Mouse (Mus musculus) MEL (cell line): ENCODE results near the gene Hist3h2a. TPM values are rescaled to one million over a fixed set of nuclear protein-coding genes. Genes with fewer than 3 reads are reported as not detected.

Experiments used
- DNase-seq: peaks from one replicate; pipeline ENCODE4 v3.0.0; 2011; ENCODE audit warnings: low read depth, low spot score
- H3K27ac ChIP-seq: 2 replicates; pipeline ENCODE4 v1.5.1; 2012; ENCODE audit warnings: low read depth, mild to moderate bottlenecking, control low read depth, low read length, moderate library complexity; ENCODE audit not compliant: control insufficient read depth
- H3K27me3 ChIP-seq, 2 experiments: fragments of 150-350 bp in 1 of 2; sonication (generic) in 1 of 2; 2 replicates each; pipeline ENCODE4 v1.6.1; 2012; ENCODE audit warnings: low read length in 2 of 2, mild to moderate bottlenecking in 2 of 2, improper control_type of control experiment in 1 of 2, moderate library complexity in 1 of 2; ENCODE audit not compliant: insufficient read depth in 2 of 2, control insufficient read depth in 1 of 2
- H3K36me3 ChIP-seq, 2 experiments: 2 replicates each; pipeline ENCODE4 v1.6.1; 2012 to 2014; ENCODE audit warnings: low read length in 2 of 2, improper control_type of control experiment in 1 of 2, inconsistent platforms in 1 of 2, mild to moderate bottlenecking in 1 of 2; ENCODE audit not compliant: insufficient read depth in 2 of 2, control insufficient read depth in 1 of 2
- H3K4me1 ChIP-seq, 2 experiments: fragments of 150-350 bp in 1 of 2; sonication (generic) in 1 of 2; 2 replicates each; pipeline ENCODE4 v1.6.1; 2012; ENCODE audit warnings: low read length in 2 of 2, improper control_type of control experiment in 1 of 2, mild to moderate bottlenecking in 1 of 2; ENCODE audit not compliant: insufficient read depth in 2 of 2, control insufficient read depth in 1 of 2
- H3K4me3 ChIP-seq, 2 experiments: fragments of 150-350 bp in 1 of 2; sonication (generic) in 1 of 2; 2 replicates each; pipeline ENCODE4 v1.5.1; 2012; ENCODE audit warnings: low read depth in 2 of 2, low read length in 2 of 2, mild to moderate bottlenecking in 2 of 2, moderate library complexity in 2 of 2, control low read depth in 1 of 2, improper control_type of control experiment in 1 of 2; ENCODE audit not compliant: control insufficient read depth in 1 of 2, insufficient read depth in 1 of 2
- H3K79me2 ChIP-seq: 2 replicates; pipeline ENCODE4 v1.6.1; 2012; ENCODE audit warnings: mild to moderate bottlenecking, low read length, moderate library complexity; ENCODE audit not compliant: control insufficient read depth, poor library complexity, insufficient read depth
- H3K9ac ChIP-seq: 2 replicates; pipeline ENCODE4 v1.6.1; 2012; ENCODE audit warnings: low read depth, mild to moderate bottlenecking, control low read depth, low read length, moderate library complexity; ENCODE audit not compliant: control insufficient read depth, poor library complexity, severe bottlenecking
- H3K9me3 ChIP-seq: fragments of 150-350 bp; sonication (generic); replicated peaks from 2 replicates; pipeline ENCODE4 v1.6.1; 2012; ENCODE audit warnings: mild to moderate bottlenecking, low read length, improper control_type of control experiment, moderate library complexity; ENCODE audit not compliant: insufficient read depth
- BHLHE40 ChIP-seq: IDR thresholded peaks from 2 replicates; pipeline ENCODE4 v1.6.1; 2012; ENCODE audit warnings: low read depth, mild to moderate bottlenecking, inconsistent platforms, low read length, improper control_type of control experiment, borderline replicate concordance
- CHD1 ChIP-seq: IDR thresholded peaks from 2 replicates; pipeline ENCODE4 v1.6.1; 2012; ENCODE audit warnings: low read depth, mild to moderate bottlenecking, inconsistent platforms, low read length, improper control_type of control experiment
- CHD2 ChIP-seq: IDR thresholded peaks from 2 replicates; pipeline ENCODE4 v1.6.1; 2011; ENCODE audit warnings: low read length, improper control_type of control experiment
- CTCF ChIP-seq, 3 experiments: IDR thresholded peaks in 2 of 3; conservative IDR thresholded peaks in 1 of 3; 2 replicates each; pipeline ENCODE4 v1.5.1; 2011 to 2012; ENCODE audit warnings: low read length in 3 of 3, low read depth in 2 of 3, mild to moderate bottlenecking in 2 of 3, improper control_type of control experiment in 1 of 3, inconsistent platforms in 1 of 3, mixed read lengths in 1 of 3, moderate library complexity in 1 of 3; ENCODE audit not compliant: control insufficient read depth in 1 of 3, insufficient read depth in 1 of 3, poor library complexity in 1 of 3, severe bottlenecking in 1 of 3
- E2F4 ChIP-seq: IDR thresholded peaks from 2 replicates; pipeline ENCODE4 v1.6.1; 2011; ENCODE audit warnings: low read depth, low read length, improper control_type of control experiment, borderline replicate concordance
- ELF1 ChIP-seq: IDR thresholded peaks from 2 replicates; pipeline ENCODE4 v1.6.1; 2014; ENCODE audit warnings: low read depth, mild to moderate bottlenecking, inconsistent platforms, low read length, improper control_type of control experiment, moderate library complexity
- GABPA ChIP-seq: IDR thresholded peaks from 2 replicates; pipeline ENCODE4 v1.6.1; 2012; ENCODE audit warnings: low read depth, mild to moderate bottlenecking, inconsistent platforms, low read length, improper control_type of control experiment, moderate library complexity
- GATA1 ChIP-seq: IDR thresholded peaks from 2 replicates; pipeline ENCODE4 v1.6.1; 2011; ENCODE audit warnings: low read depth, low read length, improper control_type of control experiment
- HCFC1 ChIP-seq: IDR thresholded peaks from 2 replicates; pipeline ENCODE4 v1.6.1; 2012; ENCODE audit warnings: low read depth, mild to moderate bottlenecking, inconsistent platforms, low read length, improper control_type of control experiment, moderate library complexity
- JUND ChIP-seq: IDR thresholded peaks from 2 replicates; pipeline ENCODE4 v1.6.1; 2011; ENCODE audit warnings: low read depth, mild to moderate bottlenecking, improper control_type of control experiment, low read length
- KAT2A ChIP-seq: conservative IDR thresholded peaks from 2 replicates; pipeline ENCODE4 v1.6.1; 2012; ENCODE audit warnings: low read depth, low read length, improper control_type of control experiment, inconsistent platforms
- MAFK ChIP-seq: IDR thresholded peaks from 2 replicates; pipeline ENCODE4 v1.6.1; 2011; ENCODE audit warnings: low read depth, mild to moderate bottlenecking, low read length, improper control_type of control experiment, borderline replicate concordance
- MAX ChIP-seq: IDR thresholded peaks from 2 replicates; pipeline ENCODE4 v1.6.1; 2011; ENCODE audit warnings: low read length, improper control_type of control experiment
- MAZ ChIP-seq: IDR thresholded peaks from 2 replicates; pipeline ENCODE4 v1.6.1; 2012; ENCODE audit warnings: low read depth, mild to moderate bottlenecking, inconsistent platforms, low read length, improper control_type of control experiment
- MXI1 ChIP-seq: IDR thresholded peaks from 2 replicates; pipeline ENCODE4 v1.6.1; 2011; ENCODE audit warnings: mild to moderate bottlenecking, low read depth, low read length, improper control_type of control experiment
- MYB ChIP-seq: IDR thresholded peaks from 2 replicates; pipeline ENCODE4 v1.6.1; 2011; ENCODE audit warnings: mild to moderate bottlenecking, low read depth, low read length, improper control_type of control experiment
- MYC ChIP-seq: IDR thresholded peaks from 2 replicates; pipeline ENCODE4 v1.6.1; 2011; ENCODE audit warnings: low read depth, mild to moderate bottlenecking, low read length, improper control_type of control experiment, moderate library complexity
- NELFE ChIP-seq: IDR thresholded peaks from 2 replicates; pipeline ENCODE4 v1.6.1; 2011; ENCODE audit warnings: low read depth, low read length, improper control_type of control experiment
- NRF1 ChIP-seq: IDR thresholded peaks from 2 replicates; pipeline ENCODE4 v1.6.1; 2014; ENCODE audit warnings: low read depth, mild to moderate bottlenecking, inconsistent platforms, low read length, improper control_type of control experiment, moderate library complexity; ENCODE audit not compliant: poor library complexity, insufficient read depth, severe bottlenecking
- POLR2A ChIP-seq, 2 experiments: IDR thresholded peaks; 2 replicates each; pipeline ENCODE4 v1.6.1; 2011 to 2012; ENCODE audit warnings: low read length in 2 of 2, mild to moderate bottlenecking in 2 of 2, control low read depth in 1 of 2, improper control_type of control experiment in 1 of 2, low read depth in 1 of 2, moderate library complexity in 1 of 2; ENCODE audit not compliant: control insufficient read depth in 1 of 2, insufficient read depth in 1 of 2, poor library complexity in 1 of 2
- POLR2AphosphoS2 ChIP-seq: IDR thresholded peaks from 2 replicates; pipeline ENCODE4 v1.6.1; 2011; ENCODE audit warnings: low read length, improper control_type of control experiment
- POLR2AphosphoS5 ChIP-seq: IDR thresholded peaks from 2 replicates; pipeline ENCODE4 v1.6.1; 2012; ENCODE audit warnings: low read depth, borderline replicate concordance, mild to moderate bottlenecking, inconsistent platforms, low read length, moderate library complexity, mixed read lengths
- RAD21 ChIP-seq: IDR thresholded peaks from 2 replicates; pipeline ENCODE4 v1.6.1; 2011; ENCODE audit warnings: mild to moderate bottlenecking, low read depth, low read length, improper control_type of control experiment
- RCOR1 ChIP-seq: IDR thresholded peaks from 2 replicates; pipeline ENCODE4 v1.6.1; 2012; ENCODE audit warnings: low read depth, mild to moderate bottlenecking, inconsistent platforms, low read length, improper control_type of control experiment
- SIN3A ChIP-seq: IDR thresholded peaks from 2 replicates; pipeline ENCODE4 v1.6.1; 2012; ENCODE audit warnings: low read length, improper control_type of control experiment, inconsistent platforms
- SMC3 ChIP-seq: IDR thresholded peaks from 2 replicates; pipeline ENCODE4 v1.6.1; 2011; ENCODE audit warnings: low read depth, low read length, improper control_type of control experiment
- TAL1 ChIP-seq: IDR thresholded peaks from 2 replicates; pipeline ENCODE4 v1.6.1; 2012; ENCODE audit warnings: mild to moderate bottlenecking, inconsistent platforms, low read length, moderate library complexity, mixed read lengths
- TBP ChIP-seq: IDR thresholded peaks from 2 replicates; pipeline ENCODE4 v1.8.0; 2011; ENCODE audit warnings: low read depth, low read length, improper control_type of control experiment
- TCF12 ChIP-seq: IDR thresholded peaks from 2 replicates; pipeline ENCODE4 v1.6.1; 2014; ENCODE audit warnings: low read depth, mild to moderate bottlenecking, inconsistent platforms, low read length, improper control_type of control experiment, moderate library complexity
- UBTF ChIP-seq: IDR thresholded peaks from 2 replicates; pipeline ENCODE4 v1.6.1; 2012; ENCODE audit warnings: low read depth, mild to moderate bottlenecking, inconsistent platforms, low read length, improper control_type of control experiment, moderate library complexity, borderline replicate concordance; ENCODE audit not compliant: insufficient read depth
- USF1 ChIP-seq: IDR thresholded peaks from 2 replicates; pipeline ENCODE4 v1.6.1; 2014; ENCODE audit warnings: low read depth, mild to moderate bottlenecking, inconsistent platforms, low read length, improper control_type of control experiment, moderate library complexity
- USF2 ChIP-seq, 2 experiments: IDR thresholded peaks; 2 replicates each; pipeline ENCODE4 v1.6.1; 2011 to 2012; ENCODE audit warnings: improper control_type of control experiment in 2 of 2, low read length in 2 of 2, borderline replicate concordance in 1 of 2, inconsistent platforms in 1 of 2, low read depth in 1 of 2, mild to moderate bottlenecking in 1 of 2; ENCODE audit not compliant: insufficient read depth in 1 of 2
- ZC3H11A ChIP-seq: IDR thresholded peaks from 2 replicates; pipeline ENCODE4 v1.6.1; 2012; ENCODE audit warnings: low read depth, mild to moderate bottlenecking, inconsistent platforms, low read length, improper control_type of control experiment
- ZKSCAN1 ChIP-seq: IDR thresholded peaks from 2 replicates; pipeline ENCODE4 v1.6.1; 2012; ENCODE audit warnings: low read depth, mild to moderate bottlenecking, inconsistent platforms, low read length, improper control_type of control experiment, moderate library complexity
- ZMIZ1 ChIP-seq: IDR thresholded peaks from 2 replicates; pipeline ENCODE4 v1.6.1; 2012; ENCODE audit warnings: low read depth, mild to moderate bottlenecking, inconsistent platforms, low read length, improper control_type of control experiment, moderate library complexity
- ZNF384 ChIP-seq: IDR thresholded peaks from 2 replicates; pipeline ENCODE4 v1.6.1; 2012; ENCODE audit warnings: low read depth, mild to moderate bottlenecking, inconsistent platforms, low read length, improper control_type of control experiment
- polyA plus RNA-seq, 2 experiments: library from polyadenylated mRNA; stranded (reverse) in 1 of 2; unstranded in 1 of 2; fragments of >175 nt in 1 of 2; fragments of >200 nt in 1 of 2; gene quantifications; 2 replicates each; pipeline versions ENCODE4 v1.2.1 to v1.2.4; 2012; ENCODE audit warnings: low replicate concordance in 2 of 2, low read depth in 1 of 2; ENCODE audit not compliant: insufficient read length in 2 of 2, insufficient read depth in 1 of 2, missing spikeins in 1 of 2
- total RNA-seq: library from RNA; depleted of rRNA; stranded (reverse); fragments of 300-350 nt; gene quantifications from 2 replicates; pipeline ENCODE4 v1.2.3, GENCODE M21; 2012; rRNA removed

The Hist3h2a gene
- 184 and 300 TPM in 2 replicates for total RNA-seq
- polyA plus RNA-seq = under 1 TPM in 1 of 2 experiments, not detected in 1; 0.42 TPM

DNA sequence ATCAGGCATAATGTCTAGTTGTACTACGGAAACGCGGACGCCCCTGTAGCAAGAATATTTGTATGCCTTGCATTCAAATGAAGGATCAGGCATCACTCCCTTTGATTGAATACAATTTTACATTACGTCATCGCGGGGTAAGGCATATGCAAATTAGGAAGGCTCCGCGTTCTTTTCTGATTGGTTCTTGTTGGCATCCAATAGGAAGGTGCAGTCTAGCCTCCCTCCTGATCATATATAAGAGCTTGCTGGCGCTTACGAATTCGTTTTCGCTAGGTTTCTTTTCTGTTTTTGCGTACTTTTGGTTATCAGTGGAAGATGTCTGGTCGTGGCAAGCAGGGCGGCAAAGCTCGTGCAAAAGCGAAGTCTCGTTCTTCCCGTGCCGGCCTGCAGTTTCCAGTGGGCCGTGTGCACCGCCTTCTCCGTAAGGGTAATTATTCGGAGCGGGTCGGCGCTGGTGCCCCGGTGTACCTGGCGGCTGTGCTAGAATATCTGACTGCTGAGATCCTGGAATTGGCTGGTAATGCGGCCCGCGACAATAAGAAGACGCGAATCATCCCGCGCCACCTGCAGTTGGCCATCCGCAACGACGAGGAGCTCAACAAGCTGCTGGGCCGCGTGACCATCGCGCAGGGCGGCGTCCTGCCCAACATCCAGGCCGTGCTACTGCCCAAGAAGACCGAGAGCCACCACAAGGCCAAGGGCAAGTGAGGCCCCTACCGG lies at the start of gene Hist3h2a, which contains the start of gene Trim17:
Gene Hist3h2a (plus strand): TSS at position 266 of the 723 bp plus-strand sequence.
Gene Trim17 (plus strand): TSS at position 266 of the 723 bp plus-strand sequence.
- Histone ChIP-seq H3K36me3 (peaks cover 0 to 14% of the 10 kb centered on the region in 2 experiments; a peak in 2 of 4 replicates), H3K4me3 (peak within 1 kb of the TSS; percentile 63 to 74), H3K27me3 (peaks cover 0 to 3% of the 10 kb centered on the region in 2 experiments; a peak in 2 of 4 replicates), H3K9ac (peak within 1 kb of the TSS; percentile 83), H3K79me2 (peaks cover 11% of the 10 kb centered on the region), H3K27ac (peak within 1 kb of the TSS; percentile 92), H3K4me1 (peaks cover 5 to 16% of the 10 kb centered on the region in 2 experiments; a peak in 3 of 4 replicates), H3K9me3 (no peaks in the 10 kb centered on the region)
- DNase-seq = peak; percentile 100
- no peak; the same call in 1 of the 2 replicates for TF ChIP-seq SMC3
- peak; percentile 98 for TF ChIP-seq POLR2AphosphoS5
- TF ChIP-seq MXI1 = peak; percentile 79; the same call in 1 of the 2 replicates
- TF ChIP-seq RAD21 = no peak
- peak; percentile 39; the same call in 1 of the 2 replicates for TF ChIP-seq ELF1
- TF ChIP-seq MAZ = no peak
- no peak for TF ChIP-seq MAX
- TF ChIP-seq GABPA = no peak
- peak; percentile 96 to 99 for TF ChIP-seq POLR2A (IDR thresholded peaks at IDR 0.05; ENCODE audit: control insufficient read depth in 1 of 2, insufficient read depth in 1 of 2, low read depth in 1 of 2, low read length in 2 of 2, poor library complexity in 1 of 2)
- peak; percentile 100 for TF ChIP-seq POLR2AphosphoS2
- TF ChIP-seq MYC = no peak
- no peak for TF ChIP-seq NRF1
- peak; percentile 100 for TF ChIP-seq NELFE
- TF ChIP-seq CHD2 = peak; percentile 87
- no peak for TF ChIP-seq USF2 (IDR thresholded peaks at IDR 0.05; ENCODE audit: borderline replicate concordance in 1 of 2, insufficient read depth in 1 of 2, low read depth in 1 of 2, low read length in 2 of 2)
- peak; percentile 100 for TF ChIP-seq ZMIZ1
- TF ChIP-seq TBP = peak; percentile 99
- peak; percentile 82 for TF ChIP-seq HCFC1
- TF ChIP-seq KAT2A = no peak
- no peak for TF ChIP-seq ZC3H11A
- peak; percentile 97 for TF ChIP-seq SIN3A
- TF ChIP-seq ZKSCAN1 = no peak
- TF ChIP-seq USF1 = peak; percentile 75
- no peak for TF ChIP-seq CHD1
- TF ChIP-seq MYB = no peak
- TF ChIP-seq RCOR1 = no peak
- TF ChIP-seq GATA1 = peak; percentile 50; the same call in 1 of the 2 replicates
- TF ChIP-seq ZNF384 = no peak
- peak; percentile 91; the same call in 1 of the 2 replicates for TF ChIP-seq JUND
- TF ChIP-seq BHLHE40 = no peak
- no peak; the same call in 1 of the 2 replicates for TF ChIP-seq UBTF
- TF ChIP-seq TCF12 = peak; percentile 90
- peak; percentile 9 to 36 (median 32); a peak in 4 of 6 replicates for TF ChIP-seq CTCF (IDR thresholded peaks at IDR 0.05 in 2 of 3, conservative IDR thresholded peaks at IDR 0.05 in 1 of 3; ENCODE audit: control insufficient read depth in 1 of 3, insufficient read depth in 1 of 3, low read depth in 2 of 3, low read length in 3 of 3, poor library complexity in 1 of 3, severe bottlenecking in 1 of 3)
- no peak for TF ChIP-seq TAL1
- no peak for TF ChIP-seq E2F4
- TF ChIP-seq MAFK = no peak
